Mouse (Mus musculus) mouse embryonic stem cell (cell line): ENCODE data around the gene Gm28230.

Experiments used
- in situ Hi-C, 2 experiments: fragments of 300-500 bp; cut with MboI; formaldehyde crosslinking; loops; 1 replicate in 1 of 2; 3 replicates in 1 of 2; pipeline ENCODE4 v1.14.3; 2019 to 2020; ENCODE audit warnings: low sequenced_read_pairs in 2 of 2, low pct_unique_long_range_greater_than_20kb in 1 of 2, mixed read lengths in 1 of 2; ENCODE audit not compliant: unreplicated experiment in 1 of 2

Gene Gm28230

DNA sequence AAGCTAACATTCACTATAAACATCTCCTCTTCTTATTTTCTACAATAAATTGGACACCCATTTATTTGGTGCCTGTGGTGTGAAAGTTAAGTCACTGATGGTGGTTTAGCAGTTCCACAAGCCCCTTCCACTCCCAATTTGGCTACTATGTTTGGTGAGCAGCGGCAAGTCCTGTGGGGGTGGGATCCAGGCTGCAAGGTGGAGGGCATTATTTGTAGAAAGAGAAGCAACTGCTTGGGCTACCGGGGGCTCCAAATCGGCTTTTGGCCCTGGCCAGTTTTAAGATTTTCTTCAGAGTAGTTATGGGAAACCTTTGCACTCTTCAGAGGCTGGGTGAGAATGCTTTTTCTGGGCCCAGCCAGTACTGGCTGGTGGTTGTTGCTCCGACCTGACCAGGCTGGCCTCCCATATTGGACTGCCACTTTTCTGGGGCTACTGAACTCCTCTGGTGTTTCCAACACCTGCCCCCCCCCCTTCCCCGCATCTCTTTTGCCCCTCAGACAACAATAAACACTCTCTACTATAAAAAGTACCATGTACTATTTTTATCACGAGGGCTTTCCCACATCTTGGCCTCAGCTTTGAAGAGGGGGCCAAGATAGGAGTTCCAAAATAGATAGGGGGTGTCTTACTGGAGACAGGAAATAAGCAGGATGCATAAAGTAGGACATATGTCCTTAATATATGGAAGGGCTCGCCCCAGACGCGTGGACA, 5.4 kb downstream of the Gm28230 start:
- in situ Hi-C loops, result loop anchor here in 1 of 2 experiments (10.0 kb wide), 1 partner anchor 47 kb away; no protein-coding TSS in a partner anchor

DNA sequence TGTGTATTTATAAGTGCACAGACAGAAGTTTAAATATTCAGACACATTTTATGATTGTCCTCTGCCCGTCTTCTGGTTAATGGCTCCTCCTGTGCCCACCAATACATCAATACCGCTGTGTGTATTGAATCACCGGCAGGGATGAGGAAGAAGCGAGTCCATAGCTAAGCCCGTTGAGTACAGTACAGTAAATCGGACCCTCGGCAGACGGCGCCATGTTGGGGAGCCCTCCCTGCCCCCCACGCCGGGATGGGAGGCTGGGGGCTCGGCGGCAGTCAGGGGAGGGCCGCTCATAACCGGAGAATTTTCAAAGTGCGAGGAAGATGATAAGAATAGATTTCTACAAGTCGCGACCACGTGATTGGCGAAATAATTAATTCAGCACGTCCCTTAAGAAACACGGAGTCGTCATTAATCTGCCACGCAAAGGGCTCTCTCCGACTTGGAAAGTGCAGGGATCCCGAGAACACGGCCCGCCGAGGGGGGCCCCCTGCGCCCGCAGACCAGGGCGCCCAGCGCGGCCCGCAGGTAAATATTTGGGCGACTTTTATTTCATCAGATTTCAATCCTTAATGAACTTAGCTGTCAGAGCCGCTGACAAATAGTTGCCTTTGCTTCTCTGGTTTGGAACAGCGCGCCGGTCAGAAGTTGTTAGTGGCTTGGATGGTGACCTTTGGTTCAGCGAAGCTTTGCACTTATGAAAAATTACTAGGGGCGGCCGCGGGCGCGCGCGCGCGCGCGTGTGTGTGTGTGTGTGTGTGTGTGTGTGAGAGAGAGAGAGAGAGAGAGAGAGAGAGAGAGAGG, 6.2 kb downstream of the Gm28230 start:
- in situ Hi-C loops, result loop anchor here in 1 of 2 experiments (10.0 kb wide), 1 partner anchor 48 kb away; no protein-coding TSS in a partner anchor

DNA sequence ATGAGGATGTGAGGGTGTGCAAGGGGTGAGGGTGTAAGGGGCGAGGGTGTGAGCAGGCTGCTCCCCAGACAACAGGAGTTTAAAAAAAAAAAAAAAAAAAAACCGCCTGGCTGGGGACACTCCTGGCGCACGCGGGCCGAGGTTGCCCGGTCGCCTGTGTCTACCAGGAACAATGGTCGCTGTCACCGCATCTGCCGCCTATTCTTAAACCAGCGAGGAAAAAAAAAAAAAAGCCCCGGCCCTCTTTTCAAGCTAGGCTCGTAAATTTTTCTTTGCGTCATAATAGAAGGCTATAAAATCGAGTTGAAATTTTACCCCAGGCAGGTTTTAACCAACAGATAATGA, 6.8 kb downstream of the Gm28230 start:
- in situ Hi-C loops, result loop anchor here in 1 of 2 experiments (10.0 kb wide), 1 partner anchor 48 kb away; no protein-coding TSS in a partner anchor

DNA sequence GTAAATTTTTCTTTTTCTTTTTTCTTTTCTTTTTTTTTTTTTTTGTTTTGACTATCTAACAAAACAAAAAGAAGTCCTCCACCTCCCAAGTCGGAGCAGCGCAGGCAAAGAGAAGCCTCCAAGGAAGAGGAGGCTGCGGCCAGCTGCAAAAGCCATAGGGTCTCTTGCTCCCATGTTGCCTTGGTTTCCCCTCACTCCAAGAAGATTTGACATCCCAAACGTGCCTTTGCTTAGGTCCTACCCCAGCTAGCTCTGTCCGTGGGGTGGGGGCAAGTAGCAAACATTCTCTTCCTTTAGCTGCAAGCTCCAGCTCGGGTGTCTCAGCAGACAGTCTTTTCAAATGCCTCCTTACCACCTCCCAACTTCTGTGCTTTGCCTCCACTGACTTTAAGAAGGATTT, 7.2 kb downstream of the Gm28230 start:
- in situ Hi-C loops, result loop anchor here in 1 of 2 experiments (10.0 kb wide), 1 partner anchor 49 kb away; no protein-coding TSS in a partner anchor

DNA sequence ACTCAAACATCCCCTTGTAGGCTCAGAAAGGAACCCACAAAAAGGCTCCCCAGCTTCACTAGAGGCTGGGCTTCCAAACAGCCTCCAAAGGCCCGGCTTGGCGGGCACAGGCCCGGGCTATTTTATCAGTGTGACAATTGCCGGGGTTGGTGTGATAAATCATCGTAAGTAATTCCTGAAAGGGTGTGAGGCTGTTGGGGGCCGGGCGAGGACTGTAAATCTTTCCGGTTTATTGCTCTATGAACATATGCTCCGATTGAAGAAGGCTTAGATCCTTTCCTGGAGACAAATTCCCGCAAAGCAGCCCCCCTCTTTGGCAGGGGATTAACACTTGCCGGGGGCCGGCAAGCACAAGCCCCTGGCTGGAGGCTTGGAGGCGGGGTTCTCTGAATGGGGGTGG, 7.9 kb downstream of the Gm28230 start:
- in situ Hi-C loops, result loop anchor here in 1 of 2 experiments (10.0 kb wide), 1 partner anchor 50 kb away; no protein-coding TSS in a partner anchor

DNA sequence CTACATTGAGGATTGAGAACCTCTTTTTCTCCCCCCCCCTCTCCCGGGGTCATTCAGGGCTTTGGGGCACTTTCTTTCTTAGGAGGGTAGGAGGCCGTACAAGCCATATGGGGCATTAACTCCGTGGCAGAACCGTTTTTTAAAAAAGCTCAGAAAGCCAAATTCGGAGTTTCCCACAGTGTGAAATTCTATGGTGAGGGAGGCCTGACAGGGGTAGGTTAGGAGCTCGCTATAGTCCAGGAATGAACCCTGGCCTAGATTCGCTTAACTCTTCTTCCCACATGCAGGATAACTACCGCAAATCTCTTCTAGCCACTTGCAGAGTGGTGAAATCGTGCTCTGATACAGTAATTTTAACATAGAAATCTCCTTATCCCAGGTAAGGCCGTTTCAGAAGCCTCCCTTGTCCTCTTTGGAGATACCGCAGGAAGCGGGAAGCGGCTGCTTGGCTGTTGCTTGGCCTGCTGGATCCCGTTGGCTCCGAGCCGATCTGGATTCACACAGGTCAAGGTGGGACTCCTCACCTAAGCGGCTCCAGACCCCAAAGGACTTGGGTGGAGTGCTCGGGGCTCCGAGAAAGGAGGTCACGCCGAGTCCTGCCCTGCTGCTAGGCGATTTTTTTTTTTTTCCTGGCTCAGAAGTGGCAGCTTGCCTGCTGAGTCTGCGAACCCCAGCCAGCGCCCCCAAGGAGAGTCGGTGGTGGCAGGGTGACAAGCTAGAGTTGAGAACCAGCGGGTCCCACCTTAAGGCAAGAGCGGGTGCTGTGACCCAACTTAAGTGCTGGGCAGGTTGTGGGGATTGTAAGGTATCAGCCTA, 8.7 kb downstream of the Gm28230 start:
- in situ Hi-C loops, result loop anchor here in 1 of 2 experiments (5.0 to 10.0 kb wide), 2 partner anchors 33 to 50 kb away; partner anchors contain the start of gene Hoxd8

DNA sequence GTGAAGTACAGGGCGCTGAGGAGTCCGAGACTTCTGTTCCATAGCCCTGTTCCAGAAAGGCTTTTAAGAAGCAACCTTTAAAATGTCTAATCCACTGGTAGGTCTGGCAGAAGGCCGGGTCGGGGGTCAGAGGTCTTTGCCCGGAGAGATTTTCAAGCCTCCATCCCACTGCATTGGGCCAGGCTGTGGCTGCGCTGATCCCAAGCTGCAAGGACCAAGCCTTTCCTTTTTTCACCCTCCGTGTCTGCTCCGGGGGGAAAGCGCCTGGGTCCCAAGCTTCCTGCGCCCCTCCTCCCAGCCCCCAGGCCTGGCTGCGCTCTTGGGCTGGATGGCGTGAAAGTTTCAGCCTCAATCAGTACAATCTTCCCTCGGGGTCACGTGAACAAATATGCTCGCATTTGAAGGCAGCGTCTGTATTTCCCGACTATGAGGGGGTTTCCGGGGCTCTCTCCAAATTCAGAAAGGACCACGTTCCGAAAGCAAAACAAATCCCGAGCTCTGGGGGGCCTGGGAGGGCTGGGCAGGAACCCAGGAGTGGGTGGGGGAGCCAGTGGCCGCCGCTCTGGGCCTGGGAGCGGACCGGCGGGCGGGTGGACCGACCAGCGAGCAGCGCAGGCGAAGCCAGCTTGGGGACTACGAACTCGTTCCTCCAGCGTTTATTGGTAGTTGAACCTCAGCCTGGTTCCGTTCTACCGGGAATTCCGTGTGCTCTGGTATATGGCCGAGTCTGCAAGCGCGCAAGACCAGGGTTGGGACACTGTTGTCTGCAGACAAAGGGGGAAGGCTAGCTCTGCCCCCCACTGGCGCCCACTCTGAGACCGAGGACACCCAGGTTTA, 9.5 kb downstream of the Gm28230 start:
- in situ Hi-C loops, result loop anchor here in 1 of 2 experiments (5.0 to 10.0 kb wide), 2 partner anchors 34 to 51 kb away; partner anchors contain the start of gene Hoxd8

DNA sequence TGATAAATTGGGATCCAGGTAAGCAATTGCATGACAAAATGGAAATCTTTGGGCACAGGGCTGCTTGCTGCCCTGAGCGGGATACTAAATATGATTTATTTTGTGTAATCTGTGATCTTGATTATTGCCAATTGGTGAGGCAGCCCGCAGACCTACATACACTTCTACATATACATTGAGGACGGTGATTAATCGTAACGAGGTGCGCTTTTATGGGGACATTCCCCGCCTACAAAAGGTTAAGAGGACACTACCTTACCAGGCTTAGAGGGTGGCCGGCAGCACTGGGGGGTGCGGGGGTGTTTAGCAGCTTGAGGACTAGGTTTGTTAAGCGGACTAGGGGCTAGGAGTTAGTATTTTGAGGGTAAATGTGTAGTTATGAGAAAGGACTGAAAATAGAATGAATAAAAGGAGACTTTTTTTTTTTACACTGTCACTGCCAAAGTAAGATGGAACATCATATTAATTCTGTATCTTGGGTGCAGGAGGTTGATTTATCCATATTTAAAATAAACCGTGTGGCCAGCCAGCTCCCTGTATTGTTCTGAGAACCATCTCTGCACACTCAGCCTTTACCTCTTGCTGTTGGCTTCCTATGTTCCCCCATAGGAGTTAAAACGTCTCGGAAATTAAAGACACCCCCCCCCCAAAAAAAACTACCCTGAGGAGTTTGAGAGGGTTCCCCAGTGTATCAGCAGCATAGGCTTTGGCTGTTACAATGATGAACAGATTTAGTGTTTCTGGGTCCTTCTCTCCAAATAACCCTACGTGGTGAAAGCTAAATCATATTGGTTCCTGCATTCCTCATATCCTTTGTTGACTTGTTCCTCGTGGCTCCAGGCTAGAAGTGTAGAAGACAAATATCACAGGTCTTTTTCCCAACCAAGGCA, 10.4 kb downstream of the Gm28230 start:
- in situ Hi-C loops, result loop anchor here in 1 of 2 experiments (5.0 to 10.0 kb wide), 2 partner anchors 35 to 52 kb away; partner anchors contain the start of gene Hoxd8

DNA sequence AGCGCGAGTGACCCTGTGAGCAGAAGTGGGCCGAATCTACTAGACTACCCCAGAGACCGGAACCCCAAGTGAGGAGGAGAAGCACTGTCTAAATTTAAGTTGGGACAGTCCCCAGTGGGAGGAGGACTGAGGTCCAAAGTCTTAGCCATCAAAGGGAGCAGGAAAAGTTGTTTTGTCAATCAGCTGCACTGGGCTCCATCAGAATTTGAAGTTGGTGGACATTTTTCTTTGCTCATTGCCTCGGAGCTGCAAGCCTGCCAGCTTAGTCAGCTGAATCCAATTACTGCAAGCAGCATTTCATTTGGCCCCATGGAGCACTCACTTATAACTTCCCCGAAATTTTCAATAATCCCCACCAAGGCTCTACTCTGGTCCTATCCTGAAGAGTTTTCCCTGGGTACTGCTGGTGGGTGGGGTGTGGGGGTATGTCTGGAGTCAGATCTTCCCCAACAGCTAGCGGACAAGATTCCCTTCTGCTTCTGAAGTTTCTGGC, 11.1 kb downstream of the Gm28230 start:
- in situ Hi-C loops, result loop anchor here in 1 of 2 experiments (5.0 to 10.0 kb wide), 2 partner anchors 35 to 53 kb away; partner anchors contain the start of gene Hoxd8

DNA sequence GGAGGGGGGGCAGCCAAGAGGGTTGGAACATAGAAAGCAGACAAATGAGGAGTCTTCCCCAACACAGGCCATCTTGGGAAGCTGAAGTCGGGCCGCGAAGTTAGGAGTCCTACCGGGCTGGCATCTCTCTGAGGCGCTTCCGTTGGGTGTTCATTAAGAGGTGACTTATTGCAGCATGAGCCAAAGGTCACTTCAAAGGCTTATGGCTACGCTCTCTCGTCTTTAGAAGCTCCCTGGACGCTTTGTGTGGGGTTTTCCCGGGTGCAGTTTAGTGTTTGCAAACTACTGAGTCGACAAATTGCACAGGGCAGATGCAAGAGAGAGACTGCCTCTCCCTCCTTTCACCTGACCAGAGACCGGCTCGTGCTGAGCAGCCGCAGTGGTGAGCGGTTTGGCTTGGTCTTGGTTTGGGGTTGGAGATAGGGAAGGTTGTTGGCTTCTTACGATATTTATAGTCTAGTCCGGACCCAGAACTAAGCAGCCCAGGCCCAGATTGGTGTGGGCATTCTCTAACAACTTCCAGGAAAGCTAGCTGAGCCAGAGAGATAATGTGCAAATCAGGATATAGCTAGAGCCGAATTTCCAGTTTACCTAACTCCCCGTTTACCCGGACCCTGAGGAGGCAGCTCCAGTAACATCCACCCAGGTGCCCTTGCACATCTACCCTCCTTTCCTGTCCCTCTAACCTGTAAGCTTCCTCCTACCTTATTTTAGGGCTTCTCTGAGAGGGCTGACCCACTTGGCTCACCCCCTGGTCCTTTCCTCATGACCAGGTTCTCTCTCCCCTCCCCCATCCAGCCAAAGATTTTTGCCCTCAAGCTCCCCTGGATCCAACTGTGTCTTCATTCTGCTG, 12.3 kb downstream of the Gm28230 start:
- in situ Hi-C loops, result loop anchor here in 1 of 2 experiments (5.0 to 10.0 kb wide), 2 partner anchors 37 to 54 kb away; partner anchors contain the start of gene Hoxd8

DNA sequence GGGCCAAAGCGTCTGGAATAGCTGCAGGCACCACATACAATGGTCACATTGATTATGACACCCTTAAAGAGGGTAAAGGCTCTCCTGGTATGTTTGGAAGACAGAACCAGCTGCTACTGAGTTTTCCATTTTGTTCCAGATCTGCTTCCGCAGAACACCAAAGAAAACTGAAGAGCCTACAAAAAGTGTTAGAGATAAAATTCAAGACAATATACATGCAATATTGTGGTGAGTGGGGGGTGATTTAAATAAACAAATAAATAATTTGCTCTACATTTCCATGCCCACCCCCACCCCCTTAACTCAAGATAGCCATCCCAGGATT, 12.9 kb downstream of the Gm28230 start:
- in situ Hi-C loops, result loop anchor here in 1 of 2 experiments (5.0 to 10.0 kb wide), 2 partner anchors 37 to 55 kb away; partner anchors contain the start of gene Hoxd8

DNA sequence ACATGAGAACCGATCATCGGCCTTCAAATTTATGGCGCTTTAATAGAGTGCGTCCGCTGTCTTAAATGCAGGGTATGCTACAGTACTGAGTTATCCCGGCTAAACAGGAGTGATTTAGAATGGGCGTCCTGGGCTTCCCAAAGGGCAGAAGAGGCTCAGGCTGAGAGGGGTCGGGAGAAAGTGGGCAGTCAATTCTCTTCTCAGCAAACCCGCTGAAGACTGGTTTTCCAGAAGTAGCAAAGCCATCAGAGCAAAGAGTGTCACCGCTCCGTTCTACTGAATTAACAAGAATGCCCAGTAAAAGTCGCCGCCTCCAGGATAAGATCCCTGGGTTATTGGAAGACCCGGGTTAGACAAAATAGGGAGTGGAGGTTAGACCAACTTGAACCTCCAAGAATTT, 13.3 kb downstream of the Gm28230 start:
- in situ Hi-C loops, result loop anchor here in 1 of 2 experiments (5.0 to 10.0 kb wide), 2 partner anchors 38 to 55 kb away; partner anchors contain the start of gene Hoxd8

DNA sequence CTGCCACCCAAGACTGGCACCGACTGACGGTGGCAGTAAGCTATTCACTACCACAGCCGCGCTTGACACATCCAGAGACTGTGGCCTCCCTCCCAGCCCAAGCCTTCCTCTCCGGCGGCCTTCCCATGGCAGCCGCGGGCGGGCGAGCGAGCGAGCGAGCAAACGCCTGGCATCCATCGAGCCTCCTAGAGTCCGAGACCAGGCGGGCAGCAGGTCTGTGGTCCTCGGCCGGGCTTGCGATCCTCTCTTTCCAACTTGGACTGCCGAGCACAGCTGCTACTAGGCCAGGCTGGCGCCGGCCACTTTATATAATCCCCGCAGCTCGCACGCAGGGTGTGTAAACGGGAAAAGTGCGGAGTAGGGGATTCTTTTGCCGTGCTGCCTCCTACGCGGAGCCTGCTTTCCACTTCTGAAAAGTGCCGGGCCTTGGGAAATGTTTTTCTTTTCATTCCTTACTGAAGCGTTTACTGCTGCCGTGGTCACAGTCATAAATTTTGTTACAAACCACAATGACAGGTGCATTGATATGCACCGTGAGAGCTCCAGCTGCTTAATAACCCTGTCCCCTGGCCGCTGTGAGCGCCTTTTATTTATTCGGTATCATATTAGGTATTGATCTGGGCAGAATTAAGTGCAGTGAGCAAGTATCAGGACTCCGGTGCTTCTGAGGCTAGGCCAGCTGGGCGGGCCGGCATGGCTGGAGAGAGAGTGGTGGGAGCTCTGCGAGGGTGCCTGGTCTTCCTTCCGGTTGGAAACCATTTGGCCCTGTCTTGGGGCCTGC, 14.0 kb downstream of the Gm28230 start:
- in situ Hi-C loops, result no loop called here

DNA sequence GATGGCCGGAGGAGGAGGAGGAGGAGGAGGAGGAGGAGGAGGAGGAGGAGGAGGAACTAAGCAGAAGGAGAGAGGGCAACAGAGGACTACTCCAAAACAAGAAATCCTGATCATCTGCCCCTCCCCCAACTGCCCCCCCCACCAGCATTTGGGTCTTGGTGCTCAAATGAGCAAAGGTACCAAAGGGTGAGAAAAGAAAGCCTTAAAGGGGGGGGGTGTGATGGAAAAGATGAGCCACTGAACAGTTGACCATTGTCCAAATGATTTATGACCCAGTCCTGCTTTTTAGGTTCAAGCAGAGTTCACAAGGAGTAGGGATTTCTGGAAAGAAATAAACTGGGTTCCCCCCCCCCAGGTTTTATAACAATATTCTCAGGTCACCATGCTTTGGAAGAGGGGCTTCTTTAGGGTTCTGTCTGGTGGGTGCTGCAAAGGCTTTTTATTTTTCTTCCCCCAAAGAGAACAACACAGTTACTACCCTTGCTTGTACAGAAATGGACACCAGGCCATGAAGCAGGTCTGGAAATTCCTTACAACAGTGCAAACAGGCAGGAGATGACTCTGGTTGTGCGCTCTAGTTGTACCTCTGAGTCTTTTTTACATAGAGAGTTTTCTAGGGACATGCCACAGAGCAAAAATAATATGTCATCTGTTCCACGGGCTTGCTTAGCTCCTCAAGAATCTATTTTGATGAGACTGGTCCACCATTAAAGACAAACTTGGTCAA, 14.9 kb downstream of the Gm28230 start:
- in situ Hi-C loops, result no loop called here
